Mouse (Mus musculus) limb, embryonic 14.5 days (tissue): ENCODE data around the gene Mcu. TPM values are rescaled to one million over a fixed set of nuclear protein-coding genes. Genes with fewer than 3 reads are reported as not detected.

ENCODE experiments used
- ATAC-seq: fragments of 200-750 bp; cut with Nextera tagmentation; 2 replicates; pipeline ENCODE4 v1.8.0; 2017; ENCODE audit warnings: low read depth, moderate number of reproducible peaks, moderate TSS enrichment; ENCODE audit not compliant: low FRiP score
- DNase-seq: peaks from one replicate; pipeline ENCODE4 v3.0.0-alpha.2; 2015; ENCODE audit warnings: low spot score
- H3K27ac ChIP-seq: fragments of 300-500 bp; sonication (generic); replicated peaks from 2 replicates; pipeline ENCODE4 v1.5.1; 2014; ENCODE audit warnings: low read depth, mild to moderate bottlenecking, low read length, moderate library complexity, mixed read lengths
- H3K27me3 ChIP-seq: fragments of 300-500 bp; sonication (generic); 2 replicates; pipeline ENCODE4 v1.6.1; 2014; ENCODE audit warnings: low read length, mixed read lengths; ENCODE audit not compliant: control insufficient read depth, insufficient read depth
- H3K36me3 ChIP-seq: fragments of 300-500 bp; sonication (generic); 2 replicates; pipeline ENCODE4 v1.6.1; 2014; ENCODE audit warnings: mild to moderate bottlenecking, low read length, moderate library complexity, mixed read lengths; ENCODE audit not compliant: control insufficient read depth, insufficient read depth
- H3K4me1 ChIP-seq: fragments of 300-500 bp; sonication (generic); 2 replicates; pipeline ENCODE4 v1.6.1; 2014; ENCODE audit warnings: antibody characterized with exemption, low read length, mixed read lengths; ENCODE audit not compliant: control insufficient read depth, insufficient read depth
- H3K4me2 ChIP-seq: fragments of 300-500 bp; sonication (generic); replicated peaks from 2 replicates; pipeline ENCODE4 v1.6.1; 2014; ENCODE audit warnings: low read depth, mild to moderate bottlenecking, low read length, moderate library complexity; ENCODE audit not compliant: severe bottlenecking
- H3K4me3 ChIP-seq: fragments of 300-500 bp; sonication (generic); replicated peaks from 2 replicates; pipeline ENCODE4 v1.5.1; 2014; ENCODE audit warnings: low read length
- H3K9ac ChIP-seq: fragments of 300-500 bp; sonication (generic); 2 replicates; pipeline ENCODE4 v1.6.1; 2014; ENCODE audit warnings: mild to moderate bottlenecking, low read depth, low read length, moderate library complexity; ENCODE audit not compliant: severe bottlenecking
- H3K9me3 ChIP-seq: fragments of 300-500 bp; sonication (generic); 2 replicates; pipeline ENCODE4 v1.6.1; 2016; ENCODE audit warnings: low read length; ENCODE audit not compliant: control insufficient read depth
- POLR2A ChIP-seq: fragments of 200-500 bp; IDR thresholded peaks from 2 replicates; pipeline ENCODE4 v1.8.0; 2012; ENCODE audit warnings: inconsistent platforms, mild to moderate bottlenecking, moderate library complexity, borderline replicate concordance; ENCODE audit not compliant: insufficient read depth, insufficient read length; ENCODE audit errors: extremely low read depth
- whole genome bisulfite sequencing: fragments of 180-500 bp; shearing (Covaris S2); extraction: QIAGEN DNeasy Blood & Tissue Kit; methylation state at CpG from one replicate; pipeline ENCODE4 v1.1.7; 2014; 5-methylcytosine and 5-hydroxymethylcytosine counted together
- polyA plus RNA-seq, 2 experiments: library from polyadenylated mRNA; depleted of rRNA in 1 of 2; stranded (reverse) in 1 of 2; unstranded in 1 of 2; fragments of >200 nt; fragmentation: Nextera tagmentation in 1 of 2; extraction: Ambion mirVana in 1 of 2; gene quantifications; 2 replicates each; pipeline versions ENCODE4 v1.2.1 to v1.2.3; 2012 to 2014

Gene Mcu
- polyA plus RNA-seq, 2 experiments: 34.5 to 54.2 TPM

DNA sequence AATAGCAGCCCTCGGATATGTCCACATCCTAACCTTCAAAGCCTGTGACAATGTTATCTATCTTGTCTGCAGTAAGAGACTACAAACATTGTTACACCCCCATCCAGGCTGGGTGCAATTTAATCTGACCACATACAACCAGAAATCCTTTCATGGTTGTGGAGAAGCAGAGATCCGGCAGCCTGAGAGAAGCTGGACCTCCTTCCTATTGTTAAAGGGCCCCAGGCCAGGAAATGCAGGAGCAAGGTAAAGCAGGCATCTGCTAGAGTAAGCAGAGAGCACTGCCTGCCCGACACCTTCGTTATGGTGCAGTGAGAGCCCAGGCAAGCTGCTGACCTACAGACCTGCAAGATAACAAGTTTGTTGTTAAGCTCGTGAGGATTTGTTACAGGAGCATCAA is 60.0 kb downstream of the Mcu start:
- DNase-seq (no peak), ATAC-seq (no peak)
- H3K9me3 ChIP-seq: no peaks in the 10 kb centered on the region
- no peaks in the 10 kb centered on the region for H3K27me3 ChIP-seq
- H3K4me2 ChIP-seq: no peak overlapping the region
- no peak overlapping the region for H3K4me3 ChIP-seq
- H3K27ac ChIP-seq: no peak overlapping the region
- no peaks in the 10 kb centered on the region for H3K36me3 ChIP-seq
- H3K9ac ChIP-seq: no peak overlapping the region
- 26% methylated on average over 5 of the region's 5 CpGs for WGBS
- TF ChIP-seq POLR2A: no peak
- peaks cover 7% of the 10 kb centered on the region for H3K4me1 ChIP-seq

DNA sequence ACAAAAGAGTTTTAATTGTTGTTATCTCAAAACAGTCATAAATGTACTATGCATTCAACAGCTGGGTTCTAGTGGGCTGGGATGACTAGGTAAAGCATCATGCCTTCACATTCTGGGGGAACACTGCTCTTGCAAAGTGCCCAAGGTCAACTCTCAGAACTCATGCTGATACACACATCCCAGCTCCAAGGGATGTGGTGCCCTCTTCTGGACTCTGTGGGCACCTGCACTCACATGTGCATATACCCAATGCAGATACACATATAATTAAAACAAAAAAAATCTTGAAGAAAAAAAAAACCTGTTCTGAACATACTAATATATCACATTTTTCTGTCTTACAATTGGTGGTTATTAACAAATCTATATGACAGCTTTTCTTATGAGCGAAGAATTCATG is 62.2 kb downstream of the Mcu start:
- no peak for TF ChIP-seq POLR2A
- no peaks in the 10 kb centered on the region for H3K9me3 ChIP-seq
- no peak for ATAC-seq
- peaks cover 7% of the 10 kb centered on the region for H3K4me1 ChIP-seq
- no peak overlapping the region for H3K4me2 ChIP-seq
- no peaks in the 10 kb centered on the region for H3K27me3 ChIP-seq
- no peak overlapping the region for H3K4me3 ChIP-seq
- DNase-seq: no peak
- H3K9ac ChIP-seq: no peak overlapping the region
- no peaks in the 10 kb centered on the region for H3K36me3 ChIP-seq
- 95% methylated on average over 1 of the region's 1 CpGs for WGBS
- H3K27ac ChIP-seq: no peak overlapping the region

GRCm38 (mm10) chr10:59552456-59552855 is 64.0 kb downstream of the Mcu start:
- ATAC-seq (no peak), DNase-seq (no peak)
- no peak overlapping the region for H3K4me3 ChIP-seq
- WGBS: 79% methylated on average over 1 of the region's 1 CpGs
- no peak overlapping the region for H3K9ac ChIP-seq
- H3K4me1 ChIP-seq: peaks cover 7% of the 10 kb centered on the region
- H3K4me2 ChIP-seq: no peak overlapping the region
- no peak overlapping the region for H3K27ac ChIP-seq
- no peaks in the 10 kb centered on the region for H3K36me3 ChIP-seq
- peaks cover 5% of the 10 kb centered on the region; the same call in 1 of the 2 replicates for H3K9me3 ChIP-seq
- H3K27me3 ChIP-seq: no peaks in the 10 kb centered on the region
- TF ChIP-seq POLR2A: no peak

DNA sequence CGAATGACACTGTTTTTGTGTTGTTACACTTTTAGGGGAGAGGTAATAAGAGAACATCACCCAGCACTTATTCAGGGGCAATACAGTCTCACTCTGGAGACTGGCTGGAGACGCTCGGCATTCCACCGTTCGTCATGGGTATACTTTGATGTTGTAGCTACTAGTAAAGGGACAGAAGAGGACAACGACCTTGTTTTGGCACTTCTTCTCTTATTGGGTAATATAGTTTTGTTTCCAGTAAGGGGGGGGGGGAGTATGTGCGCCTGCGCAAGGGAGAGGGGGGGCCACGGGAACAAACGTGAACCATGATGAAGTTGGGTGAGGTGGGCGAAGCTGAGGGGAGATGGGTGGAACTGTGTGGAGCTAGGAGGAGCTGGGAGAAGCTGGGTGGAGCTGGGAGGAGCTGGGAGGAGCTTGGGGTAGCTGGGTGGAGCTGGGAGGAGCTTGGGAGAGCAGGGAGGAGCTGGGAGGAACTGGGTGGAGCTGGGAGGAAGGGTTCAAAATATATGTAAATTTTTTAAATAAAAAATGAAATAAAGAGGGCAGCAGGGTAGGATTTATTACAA is 67.6 kb downstream of the Mcu start:
- no peak overlapping the region for H3K4me3 ChIP-seq
- H3K27me3 ChIP-seq: no peaks in the 10 kb centered on the region
- ATAC-seq (no peak), DNase-seq (no peak)
- 64% methylated on average over 11 of the region's 11 CpGs for WGBS
- no peak for TF ChIP-seq POLR2A
- no peak overlapping the region for H3K9ac ChIP-seq
- peaks cover 6% of the 10 kb centered on the region; the same call in 1 of the 2 replicates for H3K36me3 ChIP-seq
- no peak overlapping the region for H3K4me2 ChIP-seq
- 0 out of 2 replicates have a peak, but pooled peaks cover under 1% of the 10 kb centered on the region for H3K4me1 ChIP-seq
- peaks cover 16% of the 10 kb centered on the region; the same call in 1 of the 2 replicates for H3K9me3 ChIP-seq
- H3K27ac ChIP-seq: no peak overlapping the region

- no peak for TF ChIP-seq POLR2A
- H3K4me1 ChIP-seq: no peaks in the 10 kb centered on the region
- DNase-seq: no peak
- no peak overlapping the region for H3K27ac ChIP-seq
- ATAC-seq: no peak
- no peak overlapping the region for H3K9ac ChIP-seq
- no peak overlapping the region for H3K4me3 ChIP-seq
- H3K9me3 ChIP-seq: peaks cover 16% of the 10 kb centered on the region; the same call in 1 of the 2 replicates
- 67% methylated on average over 6 of the region's 6 CpGs for WGBS
- no peaks in the 10 kb centered on the region for H3K27me3 ChIP-seq
- no peak overlapping the region for H3K4me2 ChIP-seq
- peaks cover 6% of the 10 kb centered on the region; the same call in 1 of the 2 replicates for H3K36me3 ChIP-seq
These were observed 68.3 kb downstream of the Mcu start for GRCm38 (mm10) chr10:59548211-59548610.
